Mouse (Mus musculus) bone marrow macrophage, adult 2 months (primary cell): ENCODE measurements around the gene Bcr. TPM values are rescaled to one million over a fixed set of nuclear protein-coding genes. Genes with fewer than 3 reads are reported as not detected.

Source experiments
- H3K27ac ChIP-seq: 2 replicates; pipeline ENCODE4 v1.5.1; 2012; ENCODE audit warnings: low read depth, low read length; ENCODE audit not compliant: insufficient read depth
- H3K4me1 ChIP-seq: 2 replicates; pipeline ENCODE4 v1.6.1; 2012; ENCODE audit warnings: low read length; ENCODE audit not compliant: control insufficient read depth, insufficient read depth
- H3K4me3 ChIP-seq: 2 replicates; pipeline ENCODE4 v1.5.1; 2012; ENCODE audit warnings: mild to moderate bottlenecking, low read length, moderate library complexity; ENCODE audit not compliant: insufficient read depth
- CTCF ChIP-seq: IDR thresholded peaks from 2 replicates; pipeline ENCODE4 v1.5.1; 2012; ENCODE audit warnings: low read depth, mild to moderate bottlenecking, low read length, moderate library complexity
- POLR2A ChIP-seq: IDR thresholded peaks from 2 replicates; pipeline ENCODE4 v1.6.1; 2012; ENCODE audit warnings: mild to moderate bottlenecking, low read depth, low read length, borderline replicate concordance
- polyA plus RNA-seq: library from polyadenylated mRNA; stranded (reverse); fragments of >200 nt; gene quantifications from 2 replicates; pipeline ENCODE4 v1.2.4, GENCODE M21; 2012; ENCODE audit not compliant: missing spikeins, insufficient read depth, insufficient read length

The Bcr gene
- polyA plus RNA-seq, 1 experiment = 2.1 TPM

- Histone ChIP-seq H3K4me1 (no peaks in the 10 kb centered on the region), H3K27ac (no peak overlapping the region), H3K4me3 (no peak overlapping the region)
- TF ChIP-seq POLR2A = no peak
- no peak for TF ChIP-seq CTCF
Measured at GRCm38 (mm10) chr10:75111446-75112201, 51.2 kb downstream of the Bcr start.

- no peak overlapping the region for H3K4me3 ChIP-seq
- no peak overlapping the region for H3K27ac ChIP-seq
- TF ChIP-seq CTCF (no peak), POLR2A (no peak)
- no peaks in the 10 kb centered on the region for H3K4me1 ChIP-seq
Measured at GRCm38 (mm10) chr10:75112405-75112804, 52.0 kb downstream of the Bcr start.

- Histone ChIP-seq H3K4me3 (no peak overlapping the region), H3K4me1 (no peaks in the 10 kb centered on the region), H3K27ac (no peak overlapping the region)
- TF ChIP-seq POLR2A (no peak), CTCF (no peak)
Measured at GRCm38 (mm10) chr10:75113620-75114019, 53.2 kb downstream of the Bcr start.

GRCm38 (mm10) chr10:75115240-75115639 is 54.8 kb downstream of the Bcr start:
- no peaks in the 10 kb centered on the region for H3K4me1 ChIP-seq
- no peak for TF ChIP-seq POLR2A
- TF ChIP-seq CTCF = no peak
- no peak overlapping the region for H3K4me3 ChIP-seq
- H3K27ac ChIP-seq = no peak overlapping the region

GRCm38 (mm10) chr10:75116842-75117457 is 56.6 kb downstream of the Bcr start:
- no peak for TF ChIP-seq CTCF
- TF ChIP-seq POLR2A = no peak
- peaks cover 5% of the 10 kb centered on the region; the same call in 1 of the 2 replicates for H3K4me1 ChIP-seq
- H3K27ac ChIP-seq = no peak overlapping the region
- no peak overlapping the region for H3K4me3 ChIP-seq

GRCm38 (mm10) chr10:75118444-75118843 is 58.1 kb downstream of the Bcr start:
- TF ChIP-seq POLR2A (no peak), CTCF (no peak)
- Histone ChIP-seq H3K4me3 (no peak overlapping the region), H3K4me1 (peaks cover 5% of the 10 kb centered on the region; the same call in 1 of the 2 replicates), H3K27ac (no peak overlapping the region)

GRCm38 (mm10) chr10:75119396-75119795 is 59.0 kb downstream of the Bcr start:
- Histone ChIP-seq H3K4me1 (peaks cover 5% of the 10 kb centered on the region; the same call in 1 of the 2 replicates), H3K4me3 (no peak overlapping the region), H3K27ac (no peak overlapping the region)
- TF ChIP-seq POLR2A (no peak), CTCF (no peak)

GRCm38 (mm10) chr10:75120176-75120575 is 59.8 kb downstream of the Bcr start:
- Histone ChIP-seq H3K4me1 (peaks cover 5% of the 10 kb centered on the region; the same call in 1 of the 2 replicates), H3K27ac (no peak overlapping the region)

GRCm38 (mm10) chr10:75121028-75121427 is 60.6 kb downstream of the Bcr start:
- no peak for TF ChIP-seq CTCF
- TF ChIP-seq POLR2A = no peak
- no peak overlapping the region for H3K27ac ChIP-seq
- no peak overlapping the region for H3K4me3 ChIP-seq
- peaks cover 5% of the 10 kb centered on the region; the same call in 1 of the 2 replicates for H3K4me1 ChIP-seq

More at GRCm38 (mm10) chr10:75120176-75120575, 59.8 kb downstream of the Bcr start:
- TF ChIP-seq POLR2A = no peak
- TF ChIP-seq CTCF = no peak
- no peak overlapping the region for H3K4me3 ChIP-seq

- no peak for TF ChIP-seq POLR2A
- no peak for TF ChIP-seq CTCF
- H3K4me3 ChIP-seq = no peak overlapping the region
- no peak overlapping the region for H3K27ac ChIP-seq
- H3K4me1 ChIP-seq = peaks cover 5% of the 10 kb centered on the region; the same call in 1 of the 2 replicates
Measured at GRCm38 (mm10) chr10:75125577-75125976, 65.2 kb downstream of the Bcr start.
